Mouse (Mus musculus): ENCODE measurements around the gene Nup107.
A peak's percentile ranks its signal among the peaks of the same experiment; 100 is the strongest.
"Not testable (repeated sequence)": the region's sequence is repeated elsewhere in the genome, so short reads cannot be mapped to it uniquely, and the experiment has no call there.

The Nup107 gene

DNA sequence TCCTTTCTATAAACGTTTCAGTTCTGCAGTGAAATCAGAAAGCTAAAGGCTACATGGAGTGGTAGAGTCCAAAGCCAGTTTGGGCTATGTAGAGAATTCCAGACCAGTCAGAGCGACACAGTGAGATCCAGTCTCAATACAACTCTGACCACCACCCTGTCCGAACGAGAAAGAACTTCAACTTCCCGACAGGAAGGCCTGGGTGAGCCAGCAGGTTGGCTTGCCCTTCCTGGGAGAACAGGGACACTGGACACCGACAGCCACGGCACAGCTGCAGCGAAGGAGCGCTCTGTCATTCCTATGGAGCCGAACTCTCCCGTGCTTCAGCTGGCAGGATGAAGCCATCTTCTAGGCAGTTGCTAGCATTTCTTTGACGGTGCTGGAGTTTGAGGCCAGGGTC is 57.1 kb downstream of the Nup107 start:
- DNase-seq (ENCODE audit: low spot score), result not testable (repeated sequence)

DNA sequence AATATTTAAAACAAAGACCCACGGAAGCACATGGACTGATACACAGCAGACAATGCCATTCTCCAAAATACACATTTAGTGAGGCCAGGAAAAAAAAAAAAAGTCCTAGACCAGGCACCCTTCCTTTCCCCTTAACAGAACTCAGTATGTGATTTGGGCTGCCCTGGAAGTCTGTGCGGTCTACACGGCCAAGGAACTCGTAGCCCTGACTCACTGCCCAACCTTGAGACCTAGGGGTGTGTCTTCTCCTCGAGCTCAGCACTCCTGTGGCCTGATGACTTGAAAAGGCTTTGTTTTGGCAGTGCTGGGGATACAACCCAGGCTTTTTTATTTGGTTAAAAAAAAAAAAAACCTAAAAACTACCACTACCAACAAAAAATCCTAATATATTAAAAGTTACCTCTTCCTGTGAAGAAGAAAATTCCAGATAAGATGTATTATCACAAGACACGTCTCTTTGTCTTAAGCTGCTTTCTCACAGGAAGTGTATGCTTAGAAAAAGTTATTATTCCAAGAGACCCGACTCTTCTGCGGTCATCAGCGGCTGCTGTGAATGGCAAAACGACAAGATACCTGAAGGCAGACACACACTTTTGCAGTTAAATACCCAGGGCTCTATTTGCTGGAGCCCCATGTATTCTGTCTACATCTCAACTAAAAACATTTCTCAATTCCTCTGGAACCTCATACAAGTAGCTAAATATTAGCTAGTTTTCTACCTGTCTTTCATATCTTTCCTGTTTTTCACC is 58.2 kb downstream of the Nup107 start:
- not testable (repeated sequence) for DNase-seq (ENCODE audit: low spot score)

DNA sequence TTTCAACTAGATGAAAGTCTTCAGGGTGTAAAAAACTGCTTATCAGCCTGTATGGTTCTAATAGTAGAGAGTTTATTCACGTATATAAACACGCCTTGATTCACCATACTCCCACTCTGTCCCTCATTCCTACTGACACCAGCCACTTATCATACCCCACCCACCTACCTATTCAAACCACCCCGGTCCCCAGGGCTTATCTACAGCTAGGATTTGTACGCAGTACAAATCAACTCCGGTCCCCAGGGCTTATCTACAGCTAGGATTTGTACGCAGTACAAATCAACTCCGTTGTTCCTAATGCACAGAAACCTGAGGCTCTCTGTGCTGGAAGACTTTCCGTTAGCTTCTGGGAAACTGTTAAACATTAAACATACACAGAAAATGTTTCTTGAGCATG is 58.9 kb downstream of the Nup107 start:
- DNase-seq (ENCODE audit: low spot score), result not testable (repeated sequence)

DNA sequence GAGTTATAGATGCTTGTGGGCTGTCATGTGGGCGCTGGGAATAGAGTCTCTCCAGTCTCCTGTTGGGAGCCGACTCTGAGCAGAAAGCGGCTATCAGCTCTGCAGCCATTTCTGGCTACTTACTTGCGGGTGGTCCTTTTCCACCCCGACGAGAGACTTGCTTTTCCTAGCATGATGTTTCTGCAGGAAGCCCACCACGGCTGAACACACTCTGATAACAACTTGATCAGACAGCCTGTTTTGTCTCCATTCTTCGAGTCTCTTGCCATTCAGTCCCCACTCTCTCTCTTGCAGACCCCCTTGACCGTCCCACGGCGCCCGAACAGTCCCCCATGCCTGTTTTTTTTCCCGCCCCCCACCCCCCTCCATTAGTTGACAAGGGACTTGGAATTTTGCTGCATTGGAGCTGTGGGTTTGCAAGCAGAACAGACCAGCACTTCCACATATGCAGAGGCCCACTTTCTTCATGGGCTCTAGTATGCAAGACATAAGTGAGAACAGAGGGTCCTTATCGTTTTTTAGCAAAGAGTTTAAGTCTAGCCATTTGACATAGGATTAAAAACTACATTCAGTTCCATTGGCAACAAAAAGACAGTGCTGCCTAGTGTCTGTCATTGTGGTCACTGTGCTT is 59.4 kb downstream of the Nup107 start:
- DNase-seq (ENCODE audit: low spot score), result no peak

DNA sequence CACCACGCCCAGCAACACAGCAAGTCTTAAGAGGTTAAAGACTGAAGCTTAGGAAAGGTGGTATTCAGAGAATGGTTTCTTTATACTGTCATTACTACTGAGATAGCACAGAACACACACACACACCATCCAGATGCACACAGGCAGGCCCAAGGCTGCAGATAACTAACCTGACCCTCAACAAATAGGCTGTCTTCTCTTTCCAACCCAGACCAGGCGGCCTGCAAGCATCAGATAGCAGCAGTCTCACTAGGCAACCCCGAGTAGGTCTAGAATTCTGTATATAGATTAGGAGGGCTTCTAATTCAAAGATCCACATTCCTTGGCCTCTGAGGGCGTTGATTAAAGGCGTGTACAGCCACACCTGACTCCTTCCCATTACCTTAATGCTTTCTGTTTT is 60.3 kb downstream of the Nup107 start:
- peak; percentile 72 for DNase-seq (ENCODE audit: low spot score)

DNA sequence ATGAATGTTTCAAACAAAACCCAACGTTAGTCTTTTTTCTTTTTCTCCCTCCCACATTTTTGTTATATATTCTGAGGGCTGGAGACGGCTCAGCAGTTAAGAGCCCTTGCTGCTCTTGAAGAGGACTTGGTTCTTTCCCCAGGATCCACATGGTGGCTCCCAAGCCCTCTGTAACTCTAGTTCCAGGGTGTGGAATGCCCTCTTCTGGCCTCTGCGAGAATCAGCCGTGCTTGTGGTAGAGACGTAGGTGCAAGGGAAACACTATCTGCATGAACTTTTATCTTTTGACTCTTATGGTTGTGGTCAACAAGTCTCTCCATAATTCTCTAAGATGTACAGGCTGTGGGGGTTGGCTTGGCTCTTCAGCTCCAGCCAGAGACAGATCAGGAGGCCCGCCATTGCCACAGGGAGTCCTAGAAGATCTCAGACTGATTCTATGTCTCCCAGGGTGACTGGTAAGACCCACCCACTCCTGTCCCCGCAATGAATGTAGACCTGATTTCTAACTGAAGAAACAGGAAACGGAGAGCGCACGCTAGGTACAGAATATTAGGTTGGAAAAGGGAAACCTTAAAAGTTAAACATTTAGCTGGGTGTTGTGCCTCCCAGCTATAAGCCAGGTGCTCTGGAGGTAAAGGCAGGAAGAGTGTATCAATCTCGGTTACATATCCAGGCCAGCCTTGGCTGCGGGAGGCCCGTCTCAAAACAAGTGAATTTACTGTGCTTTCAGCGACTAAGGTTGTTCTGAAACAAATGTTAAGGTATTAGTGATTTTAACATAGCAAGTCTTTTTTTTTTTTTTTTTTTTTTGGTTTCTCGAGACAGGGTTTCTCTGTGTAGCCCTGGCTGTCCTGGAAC is 61.0 kb downstream of the Nup107 start:
- peak; percentile 64 for DNase-seq (ENCODE audit: low spot score)

DNA sequence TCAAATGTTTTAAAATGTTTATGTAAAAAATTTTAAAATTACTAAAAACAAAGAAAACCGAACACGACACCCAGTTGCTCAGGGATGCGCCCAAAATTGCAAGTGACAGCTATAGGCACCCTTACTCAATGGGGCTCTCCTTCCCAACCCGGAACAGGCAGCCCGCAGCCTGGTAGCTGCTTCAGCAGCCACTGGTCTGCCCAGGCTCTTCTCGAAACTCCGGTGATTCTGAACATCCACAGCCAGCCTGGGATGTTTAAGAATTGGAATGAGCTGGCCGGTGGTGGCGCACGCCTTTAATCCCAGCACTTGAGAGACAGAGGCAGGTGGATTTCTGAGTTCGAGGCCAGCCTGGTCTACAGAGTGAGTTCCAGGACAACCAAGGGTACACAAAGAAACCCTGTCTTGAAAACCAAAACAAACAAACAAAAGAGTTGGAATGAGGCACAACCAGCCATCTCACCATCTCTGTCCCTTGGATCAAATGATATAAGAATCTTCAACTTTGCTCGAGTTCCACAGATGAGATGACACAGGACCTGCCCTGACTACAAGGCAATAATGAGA is 61.8 kb downstream of the Nup107 start:
- DNase-seq (ENCODE audit: low spot score), result no peak

DNA sequence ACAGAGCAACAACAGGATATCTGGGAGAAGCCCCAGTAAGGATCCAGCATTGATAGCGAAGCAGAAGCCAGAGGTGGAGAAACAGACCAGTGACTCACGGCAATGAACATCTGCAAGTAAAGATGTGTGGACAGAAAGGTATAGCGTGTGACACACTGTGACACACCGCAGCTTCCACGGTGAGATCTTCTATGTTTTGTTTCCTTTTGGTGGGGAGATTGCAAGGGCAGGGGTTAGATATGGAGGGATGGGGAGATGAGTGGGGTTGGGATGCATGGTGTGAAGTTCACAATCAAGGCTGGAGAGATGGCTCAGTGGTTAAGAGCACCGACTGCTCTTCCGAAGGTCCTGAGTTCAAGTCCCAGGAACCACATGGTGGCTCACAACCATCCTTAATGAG is 62.4 kb downstream of the Nup107 start:
- DNase-seq (ENCODE audit: low spot score), result no peak

DNA sequence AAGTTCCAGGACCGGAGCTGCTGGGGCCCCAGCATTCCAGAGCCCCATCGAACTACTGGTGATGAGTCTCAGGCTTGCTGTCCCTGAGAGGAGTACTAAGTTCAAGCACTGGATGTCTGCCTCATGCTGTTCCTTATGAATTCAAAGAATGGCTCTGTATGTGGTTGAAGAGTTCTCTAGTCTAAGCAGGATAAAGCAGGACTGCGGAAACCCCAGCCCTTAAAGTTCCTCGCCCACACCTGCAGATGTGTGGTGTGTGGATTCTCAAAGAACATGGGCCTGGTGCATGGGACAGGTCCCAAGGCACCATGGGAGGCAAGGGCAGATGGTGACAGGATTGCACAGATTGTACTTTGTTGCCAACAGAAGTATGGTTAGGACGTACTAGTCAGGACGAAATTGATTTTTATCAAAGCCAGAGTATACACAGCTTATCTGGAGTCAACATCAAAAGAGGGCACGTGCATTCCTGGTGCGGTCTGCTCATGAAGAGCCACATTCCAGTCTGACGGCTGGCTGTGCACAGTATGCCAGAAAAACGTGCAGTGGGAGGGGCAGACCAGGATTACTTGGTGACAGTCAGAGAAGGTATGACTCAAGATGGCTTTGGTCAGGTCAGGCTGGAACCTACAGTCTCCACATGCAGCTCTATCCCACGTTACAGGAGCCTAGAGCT is 63.2 kb downstream of the Nup107 start:
- DNase-seq (ENCODE audit: low spot score), result no peak

DNA sequence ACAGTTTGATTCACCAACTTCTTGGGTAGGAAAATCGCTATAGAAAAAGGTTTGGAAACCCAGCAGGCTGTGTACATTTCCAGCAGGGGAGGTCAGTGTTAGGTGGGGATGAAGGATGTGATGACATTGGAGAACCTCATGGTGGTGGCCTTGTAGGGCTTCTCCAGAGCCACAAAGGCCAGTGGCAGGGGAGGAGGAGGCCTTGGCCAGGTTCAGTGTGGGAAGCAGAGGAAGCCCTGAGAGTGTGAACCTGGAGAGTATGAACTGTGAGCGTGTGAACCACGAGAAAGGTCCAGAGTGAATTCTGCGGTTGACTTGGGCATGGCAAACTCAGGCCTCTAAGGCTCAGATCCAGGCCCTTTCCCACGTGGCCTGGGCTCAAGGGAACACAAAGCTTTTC is 63.9 kb downstream of the Nup107 start:
- no peak for DNase-seq (ENCODE audit: low spot score)

DNA sequence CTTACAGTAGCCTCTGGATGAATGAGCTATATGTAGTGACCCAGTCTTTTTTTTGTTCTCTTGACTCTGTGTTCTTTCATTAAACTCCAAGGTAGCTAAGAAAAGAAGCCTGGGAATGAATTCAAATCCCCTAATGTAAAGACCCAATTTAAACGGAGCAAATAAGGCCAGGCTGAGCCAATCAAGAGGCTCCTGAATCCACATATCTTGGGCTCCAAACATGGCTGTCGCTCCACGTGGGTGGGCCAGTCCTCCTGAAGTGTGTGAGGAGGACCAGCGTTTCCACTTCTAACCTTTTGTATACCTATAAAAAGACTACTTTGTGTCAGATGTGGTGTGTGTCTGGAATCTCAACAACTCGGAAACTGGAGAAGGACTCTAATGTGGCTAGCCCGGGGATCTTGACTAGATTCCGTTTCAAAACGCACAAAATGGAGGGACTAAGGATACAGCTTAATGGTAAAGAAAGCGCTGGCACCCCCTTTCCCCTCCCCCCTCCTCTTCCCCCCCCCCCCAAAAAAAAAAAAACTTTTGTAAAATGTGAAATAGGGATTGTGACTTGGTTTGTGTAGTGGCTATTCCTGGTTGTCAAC is 64.9 kb downstream of the Nup107 start:
- DNase-seq (ENCODE audit: low spot score), result no peak

DNA sequence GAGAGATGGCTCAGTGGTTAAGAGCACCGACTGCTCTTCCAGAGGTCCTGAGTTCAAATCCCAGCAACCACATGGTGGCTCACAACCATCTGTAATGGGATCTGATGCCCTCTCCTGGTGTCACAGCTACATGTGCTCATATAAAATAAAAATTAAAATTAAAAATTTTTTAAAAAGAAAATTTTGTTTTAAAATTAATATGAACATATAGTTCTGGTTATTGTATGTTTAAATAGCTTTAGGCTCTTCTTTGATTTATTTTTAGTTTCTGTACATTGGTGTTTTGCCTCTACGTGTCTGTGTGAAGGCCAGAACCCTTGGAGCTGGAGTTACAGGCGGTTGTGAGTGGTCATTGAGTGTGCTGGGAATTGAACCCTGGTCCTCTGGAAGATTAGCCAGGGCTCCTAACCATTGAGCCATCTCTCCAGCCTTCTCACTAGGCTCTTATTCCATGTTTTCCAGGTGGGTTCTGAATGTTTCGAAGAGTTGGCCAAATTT is 65.6 kb downstream of the Nup107 start:
- no peak for DNase-seq (ENCODE audit: low spot score)

DNA sequence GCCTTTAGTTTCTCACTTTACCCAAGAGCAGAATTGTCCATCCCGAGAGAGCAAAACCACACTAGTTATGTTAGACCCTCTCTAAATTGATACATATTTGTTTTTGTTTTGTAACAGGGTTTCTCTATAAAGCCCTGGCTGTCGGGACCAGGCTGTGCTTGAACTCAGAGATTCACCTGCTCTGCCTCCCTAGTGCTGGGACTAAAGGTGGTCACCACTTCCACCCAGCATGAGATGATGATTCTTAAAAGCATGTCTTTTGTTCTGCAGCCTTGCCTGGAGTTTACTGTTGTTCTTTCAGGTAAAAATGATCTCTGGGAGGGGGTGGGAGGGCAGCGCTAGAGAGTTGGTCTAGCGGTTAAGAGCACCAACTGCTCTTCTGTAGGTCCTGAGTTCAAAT is 66.2 kb downstream of the Nup107 start:
- no peak for DNase-seq (ENCODE audit: low spot score)

DNA sequence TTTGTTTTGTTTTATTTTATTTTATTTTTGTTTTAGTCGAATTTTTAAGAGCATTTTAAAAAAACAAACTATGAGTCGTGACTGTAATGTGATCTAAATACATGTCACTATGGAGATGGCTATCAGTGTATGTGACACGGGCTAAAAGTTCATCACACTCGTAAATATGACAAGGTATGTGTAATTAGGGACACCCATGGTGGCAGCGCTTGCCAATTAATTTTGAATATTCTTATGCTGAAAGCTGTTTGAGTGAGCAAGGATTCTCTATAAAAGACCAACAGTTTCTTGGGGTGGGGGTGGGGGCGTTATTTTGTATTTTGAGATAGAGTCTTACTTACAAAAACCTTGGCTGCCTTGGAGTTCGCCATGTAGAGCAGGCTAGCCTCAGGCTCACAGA is 66.8 kb downstream of the Nup107 start:
- DNase-seq (ENCODE audit: low spot score), result no peak

DNA sequence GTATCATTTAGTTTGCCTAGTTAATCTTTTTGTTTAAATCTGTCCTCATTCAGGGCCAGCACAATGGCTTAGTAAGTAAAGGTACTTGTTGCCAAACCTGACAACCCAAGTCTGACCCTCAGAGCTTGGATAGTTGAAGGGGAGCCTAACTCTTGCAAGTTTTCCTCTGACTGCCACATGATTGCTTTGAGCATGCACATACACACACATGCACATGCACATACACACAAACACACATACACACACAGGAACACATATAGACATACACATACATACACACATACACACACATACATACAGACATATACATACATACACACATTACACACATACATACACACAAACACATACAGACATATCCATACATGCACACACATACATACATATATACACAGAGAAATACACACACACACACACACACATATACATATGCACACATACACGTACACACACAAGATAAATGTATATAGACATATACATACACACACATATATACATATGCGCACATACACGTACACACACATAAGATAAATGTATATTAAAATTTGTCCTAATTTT is 67.6 kb downstream of the Nup107 start:
- no peak for DNase-seq (ENCODE audit: low spot score)

DNA sequence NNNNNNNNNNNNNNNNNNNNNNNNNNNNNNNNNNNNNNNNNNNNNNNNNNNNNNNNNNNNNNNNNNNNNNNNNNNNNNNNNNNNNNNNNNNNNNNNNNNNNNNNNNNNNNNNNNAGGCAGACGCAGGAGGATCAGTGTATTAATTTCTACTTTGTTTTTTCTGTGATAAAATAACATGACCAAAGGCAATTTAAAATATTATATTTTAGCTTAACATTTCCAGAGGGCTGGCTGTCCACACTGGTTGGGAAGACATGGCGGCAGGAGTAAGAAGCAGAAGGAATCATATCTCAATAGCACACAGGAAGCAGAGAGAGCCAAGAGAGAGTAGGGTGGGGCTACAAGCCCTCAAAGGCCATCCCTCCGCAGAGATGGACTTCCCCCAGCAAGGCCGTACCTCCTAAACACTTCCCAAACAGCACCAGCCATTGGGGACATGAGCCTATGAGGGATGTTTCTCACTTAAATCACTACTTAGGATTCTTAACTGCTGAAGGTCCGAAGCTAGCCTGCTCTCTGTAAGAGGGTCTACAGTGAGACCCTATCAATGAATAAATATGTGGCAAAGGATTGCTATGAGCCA is 68.3 kb downstream of the Nup107 start:
- no peak for DNase-seq (ENCODE audit: low spot score)

DNA sequence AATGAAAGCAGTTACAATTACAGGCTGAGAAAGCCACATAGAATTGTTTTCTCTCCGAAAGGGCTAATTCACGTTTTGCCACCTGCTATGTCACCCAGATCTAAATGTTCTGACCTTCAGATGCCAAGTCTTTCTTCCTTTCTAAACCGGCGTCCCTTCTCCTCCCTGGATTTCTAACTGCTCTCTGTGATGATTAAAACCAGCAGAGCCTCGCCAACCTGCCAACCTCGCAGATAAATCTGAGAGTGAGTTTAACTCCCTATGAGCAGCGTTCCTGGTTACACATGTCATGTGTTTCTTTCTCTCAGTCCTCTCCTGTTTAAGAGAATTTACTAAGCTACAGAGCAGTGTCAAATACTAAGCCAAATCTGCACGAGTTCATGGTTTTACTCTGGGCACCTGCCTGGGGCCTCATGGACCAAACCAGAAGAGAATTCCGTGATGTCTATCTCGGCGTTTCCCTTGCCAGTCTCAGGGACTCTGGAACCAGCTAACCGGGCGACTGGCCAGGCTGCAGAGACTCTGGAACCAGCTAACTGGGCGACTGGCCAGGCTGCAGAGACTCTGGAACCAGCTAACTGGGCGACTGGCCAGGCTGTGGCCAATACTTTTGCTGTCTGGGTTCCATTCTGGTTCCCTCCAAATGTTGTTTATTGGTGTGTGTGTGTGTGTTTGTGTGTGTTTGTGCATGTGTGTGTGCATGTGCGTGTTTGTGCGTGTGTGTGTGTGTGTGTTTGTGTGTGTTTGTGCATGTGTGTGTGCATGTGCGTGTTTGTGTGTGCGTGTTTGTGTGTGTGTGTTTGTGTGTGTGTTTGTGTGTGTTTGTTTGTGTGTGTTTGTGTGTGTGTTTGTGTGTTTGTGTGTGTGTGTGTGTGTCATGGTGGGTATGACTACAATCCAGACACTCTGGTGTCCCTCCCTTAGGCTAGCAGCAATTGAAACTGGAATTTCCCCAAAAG is 74.1 kb downstream of the Nup107 start:
- DNase-seq (ENCODE audit: low spot score), result no peak

DNA sequence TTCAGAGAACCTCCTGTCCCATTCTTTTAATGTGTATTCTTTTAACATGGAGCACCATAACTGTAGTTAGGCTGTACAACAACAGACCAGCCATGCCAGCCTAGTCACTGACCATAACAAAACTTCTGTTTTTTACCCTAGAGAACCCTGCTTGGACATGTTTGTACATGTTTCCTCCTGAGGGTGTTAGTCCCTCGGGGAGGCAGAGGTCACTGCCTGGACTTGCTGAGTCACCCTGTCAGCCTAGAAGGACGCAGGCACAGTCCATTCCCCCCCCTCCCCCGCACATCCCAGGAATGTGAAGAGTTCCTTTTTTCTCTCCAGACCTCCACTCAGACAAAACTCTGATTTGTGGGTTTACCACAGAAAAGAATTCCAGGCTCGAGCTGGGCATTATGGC is 74.9 kb downstream of the Nup107 start:
- DNase-seq (ENCODE audit: low spot score), result no peak

DNA sequence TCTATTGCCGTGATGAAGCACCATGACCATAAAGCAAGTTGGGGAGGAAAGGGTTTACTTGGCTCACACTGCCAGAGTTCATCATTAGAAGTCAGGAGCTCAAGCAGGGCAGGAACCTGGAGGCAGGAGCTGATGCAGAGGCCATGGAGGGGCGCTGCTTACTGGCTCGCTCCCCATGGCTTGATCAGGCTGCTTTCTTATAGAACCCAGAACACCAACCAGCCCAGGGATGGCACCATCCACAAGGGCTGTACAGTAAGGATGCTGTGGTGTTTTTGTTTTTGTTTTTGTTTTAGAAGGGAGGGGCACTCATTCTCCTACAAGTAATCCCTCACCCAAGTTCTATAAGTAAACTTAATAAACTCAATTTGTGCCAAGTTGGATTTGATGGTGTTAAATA is 75.8 kb downstream of the Nup107 start:
- DNase-seq (ENCODE audit: low spot score), result no peak

DNA sequence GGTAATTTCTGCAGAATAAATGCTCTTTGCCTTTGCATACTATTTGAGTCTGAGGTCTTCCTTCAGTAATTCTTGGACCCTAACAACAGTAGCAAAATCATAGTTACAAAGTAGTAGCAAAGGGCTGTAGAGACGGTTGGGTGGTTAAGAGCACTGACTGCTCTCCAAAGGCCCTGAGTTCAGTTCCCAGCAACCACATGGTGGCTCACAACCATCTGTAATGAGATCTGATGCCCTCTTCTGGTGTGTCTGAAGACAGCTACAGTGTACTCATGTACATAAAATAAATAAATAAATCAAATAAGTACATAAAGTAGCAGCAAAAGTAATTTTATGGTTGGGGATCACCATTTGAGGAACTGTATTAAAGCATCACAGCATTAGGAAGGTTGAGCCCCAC is 76.9 kb downstream of the Nup107 start:
- not testable (repeated sequence) for DNase-seq (ENCODE audit: low spot score)

Measured in c-Kit-positive CD71-positive TER-119-positive erythroid progenitor cells, embryonic 14.5 days (primary cell).